ENCODE assay signal across 20 mouse cellular contexts in the genomic region with DNA sequence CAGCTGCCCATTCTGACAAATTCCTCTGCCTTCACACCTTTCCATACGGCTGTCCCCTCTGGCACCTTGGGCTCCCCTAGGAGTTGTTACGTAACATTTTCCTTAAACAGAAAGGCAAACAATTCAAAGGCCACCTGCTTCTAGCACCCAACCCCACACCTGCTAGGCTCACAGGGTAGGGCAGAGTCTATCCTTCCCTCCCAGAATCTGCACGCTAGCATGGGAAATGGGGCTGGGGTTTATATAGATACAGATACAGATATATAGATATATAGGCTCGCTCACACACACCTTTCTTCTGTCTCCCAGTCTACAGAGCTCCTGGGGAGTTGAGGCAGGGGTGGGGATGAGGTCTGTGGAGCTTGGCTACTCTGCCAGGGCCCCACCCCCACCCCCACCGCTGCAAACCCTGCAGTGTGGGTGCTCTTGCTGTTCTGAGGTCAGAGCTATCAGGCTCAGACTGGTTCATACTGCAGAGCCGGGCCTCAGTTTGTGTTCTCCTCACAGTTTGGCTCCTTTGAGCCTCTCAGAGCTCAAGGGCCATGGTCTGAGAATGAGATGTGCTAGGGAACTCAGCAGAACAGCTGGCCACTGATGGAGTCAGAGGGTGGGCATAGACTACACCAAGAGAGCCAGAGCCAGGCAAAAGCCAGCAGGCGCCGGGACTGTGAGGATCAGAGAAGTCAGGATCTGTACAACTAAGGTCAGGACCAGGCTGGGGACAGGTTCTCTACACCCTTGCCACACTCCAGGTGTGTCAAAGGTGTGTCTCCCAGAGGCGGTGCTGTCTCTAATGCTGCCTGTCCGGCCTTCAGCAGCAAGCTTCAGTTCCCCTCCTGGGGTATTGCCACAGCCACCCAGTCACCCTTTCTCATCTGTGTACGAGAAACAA. TPM values are rescaled to one million over a fixed set of nuclear protein-coding genes. Genes with fewer than 3 reads are reported as not detected.
DNase-seq lines count a peak whose midpoint lies in the region; ATAC-seq and TF ChIP-seq lines count a peak whose summit lies in the region.
"Had no signal": no experiment of that assay in that cellular context is flagged by ENCODE, and none has a peak within 500 bp of the region (broad histone marks: within the 10 kb centered on the region; RNA-seq: fewer than 3 reads in every experiment).

No protein-coding gene starts in this region.

- no peak for TF ChIP-seq CTCF in thymus, adult 2 months (IDR thresholded peaks at IDR 0.05; ENCODE audit: borderline replicate concordance, control insufficient read depth, extremely low read depth, insufficient read depth, low read length, poor library complexity)
- no peak for TF ChIP-seq CTCF in small intestine, adult 2 months (IDR thresholded peaks at IDR 0.05; ENCODE audit: extremely low read depth, insufficient read length, insufficient replicate concordance, low read depth, low read length)

- no peak for ATAC-seq in erythroid progenitor cell, adult 5-6 weeks (replicated peaks; ENCODE audit: low FRiP score, poor library complexity, severe bottlenecking)
- ATAC-seq: forebrain, postnatal 0 days; Patski had no signal

- H3K4me3 ChIP-seq in thymus, adult 2 months (ENCODE audit: control insufficient read depth, insufficient read depth, low read length): no peak overlapping the region
- H3K4me3 ChIP-seq in small intestine, adult 2 months (ENCODE audit: low read depth, low read length): no peak overlapping the region
- H3K4me3 ChIP-seq: heart, embryonic 13.5 days; limb, embryonic 15.5 days; midbrain, embryonic 10.5 days; myocyte had no signal

- DNase-seq in heart, adult 11 months: peak; percentile 75
- DNase-seq in heart, adult 18-20 months: no peak
- DNase-seq in thymus, adult 2 months: no peak
- DNase-seq in thymus, postnatal 10 days (ENCODE audit: low spot score in 2 of 2): no peak
- DNase-seq in spleen, adult 18-20 months: no peak
- DNase-seq in left cerebral cortex, adult 18-20 months (ENCODE audit: low spot score in 2 of 2): no peak
- DNase-seq: cerebellum, adult 2 months; embryo, embryonic 11 days; forebrain, postnatal 0 days; gastrocnemius, postnatal 10 days; kidney, adult 8-10 months; right cerebral cortex, postnatal 4 days had no signal

- 45% methylated on average over 11 of the region's 11 CpGs for WGBS in thymus, adult 2 months
- 21% methylated on average over 11 of the region's 11 CpGs for WGBS in small intestine, adult 2 months

- H3K27ac ChIP-seq in thymus, adult 2 months (ENCODE audit: control insufficient read depth, insufficient read depth, low read length): peak overlapping the region; percentile 85
- H3K27ac ChIP-seq in small intestine, adult 2 months (ENCODE audit: insufficient read depth, low read depth, low read length): peak overlapping the region; percentile 93
- H3K27ac ChIP-seq: heart, embryonic 13.5 days; limb, embryonic 15.5 days; midbrain, embryonic 10.5 days had no signal

- no peaks in the 10 kb centered on the region for H3K27me3 ChIP-seq in thymus, adult 2 months (ENCODE audit: control insufficient read depth, insufficient read depth, low read length)
- H3K27me3 ChIP-seq in small intestine, adult 2 months (ENCODE audit: control insufficient read depth, insufficient read depth, low read length): no peaks in the 10 kb centered on the region
- H3K27me3 ChIP-seq: CH12.LX; limb, embryonic 15.5 days; Patski had no signal

- H3K36me3 ChIP-seq in thymus, adult 2 months (ENCODE audit: control insufficient read depth, insufficient read depth, low read length): no peaks in the 10 kb centered on the region
- no peaks in the 10 kb centered on the region for H3K36me3 ChIP-seq in small intestine, adult 2 months (ENCODE audit: control insufficient read depth, insufficient read depth, low read length)
- H3K36me3 ChIP-seq: heart, embryonic 13.5 days; limb, embryonic 15.5 days; midbrain, embryonic 10.5 days had no signal

- peaks cover 71% of the 10 kb centered on the region for H3K4me1 ChIP-seq in thymus, adult 2 months (replicated peaks; ENCODE audit: control insufficient read depth, insufficient read depth, low read length)
- peaks cover 36% of the 10 kb centered on the region; the same call in 1 of the 2 replicates for H3K4me1 ChIP-seq in small intestine, adult 2 months (ENCODE audit: control insufficient read depth, insufficient read depth, insufficient read length, low read length)

- TF ChIP-seq POLR2A in thymus, adult 2 months (IDR thresholded peaks at IDR 0.05; ENCODE audit: control insufficient read depth, extremely low read depth, insufficient read depth, low read length, poor library complexity): no peak
- no peak for TF ChIP-seq POLR2A in small intestine, adult 2 months (IDR thresholded peaks at IDR 0.05; ENCODE audit: low read depth, low read length)

RNA-seq across cellular contexts. Expression of gene Lbr, which starts 22.4 kb away (rescaled TPM):
- total RNA-seq in heart, adult 18-20 months (2021): 10 to 100 TPM; 21.1 to 21.7 TPM
- 183 and 201 TPM in 2 replicates for polyA plus RNA-seq in thymus, adult 2 months (2012; rRNA removed)
- 5.9 and 13.5 TPM in 2 replicates for polyA plus RNA-seq in small intestine, adult 2 months (2012; rRNA removed)
- total RNA-seq in left cerebral cortex, adult 18-20 months (2021): 10 to 100 TPM; 13.0 to 15.6 TPM
- total RNA-seq in erythroid progenitor cell, adult 5-6 weeks (2015; ENCODE audit: low replicate concordance): 1,180 and 1,371 TPM in 2 replicates
- 1,191 and 1,354 TPM in 2 replicates for total RNA-seq in erythroid progenitor cell, adult 5-6 weeks (2017; ENCODE audit: low replicate concordance)

Comparison
In these comparisons a context has a peak if more than half of its experiments do, and no peak if none do; other contexts are left out.
1. RNA of gene Lbr, which starts 22.4 kb away (total RNA-seq): 1,180 to 1,371 TPM in erythroid progenitor cell, adult 5-6 weeks; 21.1 to 21.7 TPM in heart, adult 18-20 months and 13.0 to 15.6 TPM in left cerebral cortex, adult 18-20 months; every median in the first group is over 10 times any median in the second.